Mouse (Mus musculus): ENCODE results near the gene Ebpl.

DNA sequence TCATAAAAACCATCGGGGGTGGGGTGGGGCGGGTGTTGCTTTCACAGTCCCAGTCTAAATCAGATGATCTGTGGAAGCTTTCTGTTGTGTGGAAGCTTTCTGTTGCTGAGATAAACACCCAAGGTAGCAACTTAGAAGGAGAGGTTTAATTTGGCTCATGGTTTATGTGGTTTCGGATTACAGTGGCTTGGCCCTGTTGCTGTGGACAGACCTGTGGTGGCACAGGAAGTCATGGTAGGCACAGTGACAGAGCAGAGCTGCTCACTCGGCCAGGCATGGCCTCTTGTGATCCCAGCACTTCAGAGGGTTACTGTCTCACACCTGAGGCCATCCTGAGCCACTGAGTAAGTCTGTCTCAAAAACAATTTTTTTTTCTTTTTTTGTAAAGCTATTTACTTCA, 20.9 kb downstream of the Ebpl start:
- TF ChIP-seq CTCF (IDR thresholded peaks at IDR 0.05; ENCODE audit: low read depth) (no peak), EP300 (IDR thresholded peaks at IDR 0.05; ENCODE audit: low read depth) (no peak)

Measured in liver, postnatal 0 days (tissue).